Mouse (Mus musculus) small intestine, adult 2 months (tissue): ENCODE measurements around the gene Wdr19. TPM values are rescaled to one million over a fixed set of nuclear protein-coding genes. Genes with fewer than 3 reads are reported as not detected.

Experiments
- H3K27ac ChIP-seq: fragments of 200-500 bp; 2 replicates; pipeline ENCODE4 v1.5.1; 2012; ENCODE audit warnings: low read depth, low read length, control low read depth, inconsistent platforms; ENCODE audit not compliant: insufficient read depth
- H3K27me3 ChIP-seq: fragments of 200-500 bp; 2 replicates; pipeline ENCODE4 v1.6.1; 2012; ENCODE audit warnings: mild to moderate bottlenecking, moderate library complexity, low read length, inconsistent platforms; ENCODE audit not compliant: control insufficient read depth, insufficient read depth
- H3K36me3 ChIP-seq: fragments of 200-500 bp; 2 replicates; pipeline ENCODE4 v1.6.1; 2012; ENCODE audit warnings: mild to moderate bottlenecking, low read length, control low read depth, inconsistent platforms; ENCODE audit not compliant: control insufficient read depth, insufficient read depth
- H3K4me1 ChIP-seq: fragments of 200-500 bp; 2 replicates; pipeline ENCODE4 v1.6.1; 2012; ENCODE audit warnings: low read length, inconsistent platforms, mixed read lengths; ENCODE audit not compliant: control insufficient read depth, insufficient read depth, insufficient read length
- H3K4me3 ChIP-seq: fragments of 200-500 bp; 2 replicates; pipeline ENCODE4 v1.5.1; 2012; ENCODE audit warnings: low read depth, mild to moderate bottlenecking, control low read depth, inconsistent platforms, low read length, moderate library complexity
- CTCF ChIP-seq: fragments of 200-500 bp; IDR thresholded peaks from 2 replicates; pipeline ENCODE4 v1.5.1; 2012; ENCODE audit warnings: low read depth, mild to moderate bottlenecking, control low read depth, inconsistent platforms, low read length, moderate library complexity, mixed read lengths; ENCODE audit not compliant: insufficient replicate concordance, insufficient read length; ENCODE audit errors: extremely low read depth
- POLR2A ChIP-seq: fragments of 200-500 bp; IDR thresholded peaks from 2 replicates; pipeline ENCODE4 v1.6.1; 2012; ENCODE audit warnings: low read depth, mild to moderate bottlenecking, control low read depth, inconsistent platforms, low read length, moderate library complexity
- WGBS: fragments of 180-500 bp; shearing (Covaris S2); methylation state at CpG from one replicate; pipeline ENCODE4 v1.1.7; 2018; 5-methylcytosine and 5-hydroxymethylcytosine counted together
- polyA plus RNA-seq: library from polyadenylated mRNA; depleted of rRNA; stranded (reverse); fragments of >200 nt; gene quantifications from 2 replicates; pipeline ENCODE4 v1.2.3, GENCODE M21; 2012; rRNA removed

Wdr19 gene
- polyA plus RNA-seq, 1 experiment: 0.70 TPM

DNA sequence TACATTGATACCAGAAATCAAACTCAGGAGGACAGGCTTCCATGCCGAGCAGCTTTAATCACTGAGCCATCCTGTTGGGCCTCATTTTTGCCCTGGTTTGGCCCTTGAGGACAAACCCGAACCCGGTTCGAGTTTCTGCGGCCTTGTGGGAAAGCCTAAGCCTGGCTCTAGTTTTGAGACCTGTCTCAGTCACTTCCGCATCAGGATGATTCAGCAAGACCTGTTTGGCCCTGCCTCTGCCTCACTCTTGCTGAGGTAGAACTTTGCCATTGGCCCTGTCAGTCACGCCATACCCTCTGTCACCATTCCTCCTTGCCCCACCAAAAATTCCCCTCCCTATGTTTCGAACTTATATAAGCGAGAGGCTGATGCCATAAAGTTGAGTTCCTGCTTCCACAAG lies 100.6 kb downstream of the Wdr19 start:
- TF ChIP-seq POLR2A: no peak
- TF ChIP-seq CTCF: no peak

DNA sequence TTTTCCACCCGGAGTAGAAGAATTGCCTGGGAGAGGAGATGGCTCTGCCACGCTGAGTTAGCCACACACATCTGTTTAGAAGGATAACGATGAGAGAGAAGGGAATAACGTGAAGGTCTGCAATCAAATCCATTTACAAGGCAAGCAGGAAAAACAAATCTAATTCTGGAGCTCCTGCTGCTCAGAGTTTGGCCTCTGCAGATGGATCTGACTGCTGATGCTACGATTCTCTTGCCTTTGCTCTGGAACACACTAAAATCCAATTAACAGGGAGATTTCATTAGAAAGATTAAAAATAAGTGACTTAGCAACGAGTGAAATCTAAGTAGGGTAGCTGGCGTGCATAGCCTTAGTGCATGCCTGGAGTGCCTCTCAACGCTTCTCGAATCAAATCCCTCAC lies 106.0 kb downstream of the Wdr19 start:
- H3K4me1 ChIP-seq: no peaks in the 10 kb centered on the region
- no peak overlapping the region for H3K27ac ChIP-seq
- H3K27me3 ChIP-seq: no peaks in the 10 kb centered on the region
- no peak overlapping the region for H3K4me3 ChIP-seq
- peaks cover 20% of the 10 kb centered on the region for H3K36me3 ChIP-seq
- TF ChIP-seq CTCF (no peak), POLR2A (no peak)
- WGBS: 86% methylated on average over 9 of the region's 9 CpGs

More for the DNA sequence above, 100.6 kb downstream of the Wdr19 start:
- peaks cover 18% of the 10 kb centered on the region for H3K36me3 ChIP-seq
- H3K4me3 ChIP-seq: no peak overlapping the region
- WGBS: 89% methylated on average over 9 of the region's 9 CpGs
- no peaks in the 10 kb centered on the region for H3K27me3 ChIP-seq
- no peaks in the 10 kb centered on the region for H3K4me1 ChIP-seq
- no peak overlapping the region for H3K27ac ChIP-seq

DNA sequence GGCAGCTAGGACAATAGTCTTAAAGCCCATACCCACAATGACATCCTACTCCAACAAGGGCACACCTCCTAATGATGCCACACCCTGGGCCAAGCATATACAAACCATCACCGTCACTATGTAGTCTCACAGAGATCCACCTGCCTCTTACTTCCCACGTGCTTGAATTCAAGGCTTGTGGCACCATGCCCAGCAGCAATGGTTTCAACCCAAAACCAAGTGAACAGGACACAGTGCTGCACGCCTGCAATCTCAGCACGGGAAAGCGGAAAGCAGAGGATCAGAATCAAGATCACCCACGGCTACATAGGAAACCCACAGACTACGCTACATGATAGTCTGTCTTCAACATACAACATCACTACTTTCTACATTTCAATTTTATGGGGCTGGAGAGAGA lies 108.7 kb downstream of the Wdr19 start:
- peaks cover 25% of the 10 kb centered on the region for H3K36me3 ChIP-seq
- TF ChIP-seq POLR2A: no peak
- TF ChIP-seq CTCF: no peak
- WGBS: 90% methylated on average over 7 of the region's 7 CpGs

DNA sequence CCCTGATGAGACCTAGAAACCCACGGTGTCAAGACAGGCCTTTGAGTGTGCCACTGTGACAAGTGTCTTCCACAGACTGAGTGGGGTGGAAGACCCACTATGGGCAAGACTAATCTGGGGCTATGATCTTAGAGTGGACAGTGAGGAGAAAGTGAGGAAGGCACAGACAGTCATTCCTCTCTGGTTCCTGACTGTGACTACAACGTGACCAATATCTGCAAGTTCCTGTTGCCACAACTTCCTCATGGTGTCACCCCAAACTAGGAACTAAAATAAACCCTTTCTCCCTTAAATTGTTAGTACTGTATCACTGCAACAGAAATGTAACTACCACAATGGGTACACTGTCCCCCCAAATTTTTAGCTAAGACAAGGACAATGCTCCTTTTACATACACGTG lies 109.4 kb downstream of the Wdr19 start:
- no peak overlapping the region for H3K4me3 ChIP-seq
- H3K27ac ChIP-seq: no peak overlapping the region
- 96% methylated on average over 3 of the region's 3 CpGs for WGBS
- no peak for TF ChIP-seq CTCF
- TF ChIP-seq POLR2A: no peak
- peaks cover 27% of the 10 kb centered on the region for H3K36me3 ChIP-seq
- H3K27me3 ChIP-seq: no peaks in the 10 kb centered on the region
- no peaks in the 10 kb centered on the region for H3K4me1 ChIP-seq

More for the DNA sequence above, 108.7 kb downstream of the Wdr19 start:
- no peaks in the 10 kb centered on the region for H3K27me3 ChIP-seq
- no peak overlapping the region for H3K4me3 ChIP-seq
- H3K27ac ChIP-seq: no peak overlapping the region
- no peaks in the 10 kb centered on the region for H3K4me1 ChIP-seq

Other genes starting within 250 kb of the Wdr19 start
- gene Tlr6, start 239.6 kb upstream of the Wdr19 start, polyA plus RNA-seq: 0.28 and 0.37 TPM in 2 replicates
- 15.4 and 18.9 TPM in 2 replicates for gene Fam114a1, start 229.6 kb upstream of the Wdr19 start, polyA plus RNA-seq
- 0.23 and 0.29 TPM in 2 replicates for gene Tmem156, start 107.6 kb upstream of the Wdr19 start, polyA plus RNA-seq
- gene Klhl5, start 92.2 kb upstream of the Wdr19 start, polyA plus RNA-seq: 4.6 and 6.6 TPM in 2 replicates
- 2.1 and 4.2 TPM in 2 replicates for gene Rfc1, start 136.0 kb downstream of the Wdr19 start, polyA plus RNA-seq
- 0.22 and 0.74 TPM in 2 replicates for gene Klb, start 148.6 kb downstream of the Wdr19 start, polyA plus RNA-seq
- gene Rpl9, start 191.7 kb downstream of the Wdr19 start, polyA plus RNA-seq: 62.6 and 64.6 TPM in 2 replicates
- gene Lias, start 191.8 kb downstream of the Wdr19 start, polyA plus RNA-seq: 3.6 and 8.4 TPM in 2 replicates
- 32.0 and 33.2 TPM in 2 replicates for gene Ugdh, start 236.3 kb downstream of the Wdr19 start, polyA plus RNA-seq